Mouse (Mus musculus) cerebellum, postnatal 4 days (tissue): Measurements from ENCODE around the gene Retreg3.

Experiments used
- DNase-seq, 2 experiments: peaks; one replicate each; pipeline ENCODE4 v3.0.0; 2022; ENCODE audit warnings: low spot score in 2 of 2, mixed read lengths in 1 of 2

Retreg3 gene

DNA sequence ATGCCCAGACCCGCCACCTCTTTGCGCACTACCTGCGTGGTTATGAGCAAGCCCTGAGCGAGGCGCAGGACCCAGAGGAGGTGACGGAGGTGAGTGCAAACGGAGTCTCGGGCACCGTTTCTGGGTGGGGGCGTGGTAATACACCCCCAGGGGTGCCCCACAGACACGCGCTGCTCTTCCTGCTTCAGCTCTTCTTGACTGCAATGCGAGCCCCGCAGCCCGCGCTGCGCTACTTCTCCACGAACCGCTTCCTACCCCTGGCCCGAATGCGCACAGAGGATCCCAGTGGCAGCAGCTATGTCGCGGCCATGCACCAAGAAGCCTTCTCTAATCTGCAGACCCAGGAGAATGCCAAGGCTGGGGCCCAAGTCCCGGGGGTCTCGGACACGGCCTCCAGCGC is 39.9 kb downstream of the Retreg3 start:
- no peak for DNase-seq

DNA sequence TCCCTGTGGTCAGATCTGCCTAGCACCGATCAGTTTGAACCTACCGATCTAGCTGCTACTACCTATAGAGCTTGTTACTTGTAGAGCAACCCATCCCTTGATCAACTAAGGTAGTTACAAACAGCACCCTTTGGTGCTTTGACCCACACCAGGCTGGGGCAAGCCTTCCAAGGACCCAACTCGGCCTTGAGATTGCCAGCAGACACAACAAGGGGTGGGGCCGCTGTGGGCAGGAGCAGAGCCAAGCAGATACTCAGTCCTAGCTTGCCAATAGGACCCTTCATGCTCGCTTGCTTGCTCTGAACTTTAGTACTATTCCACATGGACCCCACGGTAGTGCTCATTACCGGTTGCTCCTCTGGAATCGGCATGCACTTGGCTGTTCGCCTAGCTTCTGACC is 41.6 kb downstream of the Retreg3 start, which contains the start of gene Hsd17b1:
Gene Hsd17b1 (plus strand): TSS at position 291 of the 400 bp plus-strand sequence.
- DNase-seq: no peak

DNA sequence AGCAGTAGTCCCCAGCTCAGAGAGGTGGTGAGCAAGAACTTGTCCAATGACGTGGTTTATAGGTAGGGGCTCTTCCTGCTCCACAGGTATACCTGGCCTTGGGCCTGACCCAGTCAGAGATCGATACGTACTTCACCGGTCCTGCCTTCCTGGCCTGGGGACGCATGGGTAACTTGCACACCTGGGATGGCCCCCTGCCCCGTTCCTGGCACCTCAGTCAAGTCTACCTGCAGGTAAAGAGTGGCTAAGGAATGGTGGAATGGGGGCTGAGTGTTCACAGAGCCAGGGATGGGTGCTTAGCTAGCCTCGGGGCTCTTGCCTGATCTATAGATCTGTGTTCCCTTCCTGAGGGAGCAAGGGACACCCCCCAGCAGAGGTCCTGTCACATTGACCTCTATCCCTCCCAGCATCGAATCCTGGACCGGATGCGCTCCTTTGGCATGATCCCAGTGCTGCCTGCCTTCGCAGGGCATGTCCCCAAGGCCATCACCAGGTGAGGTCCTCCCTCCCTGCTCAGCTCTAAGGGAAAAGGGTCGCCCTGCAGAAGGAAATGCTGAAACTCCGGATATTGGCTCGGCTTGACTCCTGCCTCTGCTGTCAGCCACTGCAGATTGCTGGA is 47.8 kb downstream of the Retreg3 start:
- no peak for DNase-seq

DNA sequence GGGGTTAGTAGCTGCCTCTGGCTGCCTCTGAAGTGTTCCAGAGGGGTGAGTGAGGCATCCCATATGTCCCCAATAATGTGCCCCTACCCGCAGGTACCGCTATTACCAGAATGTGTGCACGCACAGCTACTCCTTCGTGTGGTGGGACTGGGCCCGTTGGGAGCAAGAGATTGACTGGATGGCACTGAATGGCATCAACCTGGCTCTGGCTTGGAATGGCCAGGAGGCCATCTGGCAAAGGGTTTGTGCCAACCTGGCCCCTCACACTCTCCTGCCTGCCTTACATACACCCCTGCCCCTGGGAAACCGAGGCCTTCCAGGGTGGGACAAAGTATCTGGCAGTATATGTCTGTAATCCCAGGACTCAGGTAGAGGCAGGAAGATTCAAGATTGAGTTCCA is 48.7 kb downstream of the Retreg3 start:
- no peak for DNase-seq

DNA sequence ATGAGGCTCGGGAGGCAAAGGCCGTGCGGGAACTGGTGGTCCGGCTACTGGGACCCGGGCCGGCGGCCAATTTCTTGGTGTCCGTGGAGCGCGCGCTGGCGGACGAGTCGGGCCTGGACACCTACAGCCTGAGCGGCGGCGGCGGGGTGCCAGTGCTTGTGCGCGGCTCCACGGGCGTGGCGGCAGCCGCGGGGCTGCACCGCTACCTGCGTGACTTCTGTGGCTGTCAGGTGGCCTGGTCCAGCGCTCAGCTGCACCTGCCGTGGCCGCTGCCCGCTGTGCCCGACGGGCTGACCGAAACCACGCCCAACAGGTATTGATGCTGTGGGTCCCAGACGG is 49.5 kb downstream of the Retreg3 start:
- DNase-seq: no peak

DNA sequence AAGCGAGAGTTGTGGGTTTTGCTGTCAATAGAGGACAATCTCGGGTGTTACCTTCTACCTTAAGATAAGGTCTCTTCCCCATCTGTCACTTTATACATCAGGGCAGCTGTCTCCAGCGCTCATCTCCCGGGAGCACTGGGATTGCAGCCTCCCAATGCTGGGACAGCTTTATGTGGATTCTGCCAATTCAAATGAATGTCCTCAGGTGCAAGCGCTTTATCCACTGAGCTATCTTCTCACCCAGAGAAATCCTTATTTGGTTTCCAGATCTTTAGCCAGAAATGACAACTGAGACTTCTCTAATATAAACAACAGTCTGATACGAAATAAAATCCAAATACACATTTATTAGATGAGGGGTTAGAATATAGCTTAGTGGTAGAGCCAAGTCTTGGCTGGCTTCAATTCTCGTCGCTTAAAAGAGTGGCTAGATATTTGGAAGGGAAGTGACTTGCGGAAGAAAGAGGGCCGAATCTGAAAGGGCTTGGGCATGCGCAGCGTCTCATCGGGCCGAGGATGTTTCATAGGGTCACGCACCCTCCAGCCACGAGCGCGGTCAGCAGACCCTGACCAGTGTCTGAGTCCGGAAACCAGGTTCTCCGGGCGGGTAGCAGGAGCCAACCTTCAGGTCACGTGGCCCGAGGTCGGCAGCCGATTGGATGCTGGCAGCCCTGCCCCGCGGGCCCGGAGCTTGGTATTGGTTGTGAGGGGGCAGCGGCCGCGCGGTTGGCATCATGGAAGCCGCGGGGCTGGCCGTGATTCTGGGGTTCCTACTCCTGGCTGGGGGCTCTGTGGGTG is 50.1 kb downstream of the Retreg3 start, which contains the start of gene Naglu:
Gene Naglu (plus strand): TSS at position 622 of the 798 bp plus-strand sequence.
- DNase-seq: peak; percentile 91 to 96

DNA sequence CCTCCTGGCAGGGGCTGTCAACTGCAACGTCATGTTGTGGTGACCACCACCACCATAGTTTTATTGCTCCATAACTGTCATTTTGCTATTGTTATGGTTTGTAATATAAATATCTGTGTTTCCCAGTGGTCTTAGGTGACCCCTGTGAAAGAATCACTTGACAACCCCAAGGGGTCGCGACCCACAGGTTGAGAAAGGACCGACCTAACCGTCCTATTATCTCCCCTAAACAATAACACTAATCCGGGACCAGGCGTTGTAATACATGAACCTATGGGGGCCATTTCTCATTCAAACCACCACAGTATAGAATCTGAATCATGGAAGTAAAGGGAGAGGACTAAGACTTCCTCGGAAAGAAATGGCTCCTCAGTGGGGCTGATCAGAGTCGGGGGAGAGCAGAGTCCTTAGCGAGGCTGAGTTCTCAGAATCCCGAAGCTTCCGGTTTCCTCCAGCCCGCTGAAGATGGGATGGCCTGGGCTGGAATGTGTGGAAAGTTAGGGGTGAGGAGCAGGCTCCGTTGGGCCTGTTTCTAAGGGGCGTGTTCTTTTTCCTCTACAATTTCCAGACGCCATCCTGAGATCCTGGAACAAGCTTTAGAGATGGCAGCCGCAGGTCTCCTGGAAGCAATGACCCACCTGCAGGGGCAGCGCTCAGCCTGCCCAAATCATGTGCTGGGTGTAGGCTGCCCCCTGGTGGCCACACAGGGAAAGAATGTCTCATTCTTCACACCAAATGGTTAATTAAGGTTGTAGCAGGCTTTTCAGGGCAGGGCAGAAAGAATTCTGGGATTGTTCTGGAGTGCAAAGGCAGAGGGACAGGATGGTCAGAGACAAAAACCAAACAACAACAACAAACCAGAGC is 52.9 kb downstream of the Retreg3 start:
- peak; percentile 72 to 88 for DNase-seq

DNA sequence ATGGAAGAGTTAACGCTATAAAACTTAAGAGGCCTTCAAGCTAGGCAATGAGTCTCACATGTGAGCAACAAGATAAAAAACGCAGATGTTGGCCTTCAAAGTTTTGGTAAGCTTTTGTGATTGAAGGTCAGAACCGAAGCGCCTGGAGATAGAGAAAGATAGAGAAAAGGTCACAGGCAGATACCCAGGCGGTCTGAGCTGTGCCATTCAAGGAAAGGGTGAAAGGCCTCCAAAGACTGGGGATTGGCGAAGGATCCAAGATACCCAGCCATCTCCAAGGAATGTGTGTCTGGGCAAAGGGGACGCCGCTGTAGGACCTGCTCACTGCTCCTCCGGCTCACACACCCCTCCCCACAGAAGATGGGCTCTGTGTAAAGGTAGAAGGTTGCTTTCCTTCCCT is 54.7 kb downstream of the Retreg3 start:
- no peak for DNase-seq

DNA sequence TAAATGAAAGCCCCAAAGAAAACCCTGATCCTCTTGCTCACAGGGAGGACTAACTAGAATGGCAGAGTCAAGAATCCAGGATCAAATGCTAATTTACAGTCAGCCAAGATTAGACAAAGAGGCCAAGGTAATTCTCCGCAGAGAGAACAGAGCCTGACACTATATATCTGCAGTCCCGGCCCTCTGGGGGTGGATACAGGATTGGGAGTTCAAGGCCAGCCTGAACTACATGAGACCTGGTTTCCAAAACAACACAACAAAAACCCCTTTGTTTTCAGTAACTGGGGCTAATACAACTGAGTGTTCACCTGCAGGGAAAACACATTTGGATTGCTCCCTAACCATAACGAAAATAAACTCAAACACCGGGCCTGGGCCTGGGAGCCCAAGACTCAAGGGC is 55.2 kb downstream of the Retreg3 start:
- DNase-seq: no peak

DNA sequence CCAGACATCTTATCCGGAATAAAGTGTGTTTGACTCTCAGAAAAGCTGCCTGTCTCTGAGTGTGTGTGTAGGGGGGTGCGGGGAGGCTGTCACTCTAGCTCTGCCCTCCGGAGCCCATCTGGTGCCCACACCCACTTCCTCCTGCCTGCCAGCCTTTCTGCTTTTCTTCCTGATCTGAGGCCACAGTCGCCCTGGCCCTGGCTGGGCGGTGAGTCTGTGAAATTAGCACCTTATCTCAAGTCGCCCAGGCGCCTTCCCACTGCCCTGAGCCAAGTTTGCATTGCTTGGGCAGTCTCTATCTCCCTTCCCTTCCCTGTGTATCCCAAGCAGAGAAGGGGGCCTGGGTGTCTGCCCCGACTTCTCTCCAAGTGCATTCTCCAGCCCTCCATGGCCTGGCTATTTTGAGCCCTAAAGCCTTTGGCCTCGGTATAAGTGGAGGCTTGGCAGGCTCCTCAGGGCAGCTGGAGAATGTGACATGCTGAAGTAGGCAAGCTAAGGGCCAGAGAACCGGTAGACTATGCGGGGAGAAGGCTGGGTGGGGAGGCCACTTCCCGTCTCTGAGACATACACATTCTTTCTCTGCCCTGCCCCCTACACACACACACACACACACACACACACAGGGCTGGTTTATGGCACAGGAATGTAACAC is 55.9 kb downstream of the Retreg3 start:
- DNase-seq: peak in 1 of 2 experiments; percentile 42

DNA sequence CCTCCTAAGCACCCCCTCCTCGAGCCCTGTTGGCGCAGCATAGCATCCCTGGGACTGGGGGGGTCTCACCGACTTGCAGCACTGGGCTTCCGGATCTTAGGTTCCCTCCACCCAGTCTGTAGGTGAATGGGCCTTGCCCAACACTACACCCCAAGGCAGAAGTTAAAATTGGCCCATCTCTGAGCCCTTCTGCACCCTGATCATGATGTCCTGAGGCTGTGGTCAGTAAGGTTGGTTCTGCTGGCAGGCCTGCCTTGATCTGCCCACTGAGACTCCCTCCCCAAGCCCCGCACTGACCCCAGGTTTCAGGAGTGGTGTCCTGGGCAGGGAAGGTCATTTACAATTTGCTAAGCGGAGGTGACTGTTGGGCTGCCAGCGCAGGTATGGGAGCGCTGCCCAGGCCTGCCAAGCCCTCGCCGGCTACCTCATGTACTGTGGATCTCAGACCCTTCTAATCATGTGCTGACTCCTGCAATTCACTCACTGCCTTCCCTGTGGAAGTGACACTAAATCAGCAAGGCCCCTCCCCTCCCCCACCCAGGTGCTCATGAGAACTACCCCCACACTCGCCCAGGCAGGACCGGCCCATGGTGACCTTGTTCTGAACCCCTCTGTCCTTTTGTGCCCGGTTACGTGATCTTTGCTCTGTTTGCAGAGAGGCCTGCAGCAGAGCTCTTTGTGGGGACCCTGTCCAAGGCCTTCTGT is 56.6 kb downstream of the Retreg3 start:
- no peak for DNase-seq

DNA sequence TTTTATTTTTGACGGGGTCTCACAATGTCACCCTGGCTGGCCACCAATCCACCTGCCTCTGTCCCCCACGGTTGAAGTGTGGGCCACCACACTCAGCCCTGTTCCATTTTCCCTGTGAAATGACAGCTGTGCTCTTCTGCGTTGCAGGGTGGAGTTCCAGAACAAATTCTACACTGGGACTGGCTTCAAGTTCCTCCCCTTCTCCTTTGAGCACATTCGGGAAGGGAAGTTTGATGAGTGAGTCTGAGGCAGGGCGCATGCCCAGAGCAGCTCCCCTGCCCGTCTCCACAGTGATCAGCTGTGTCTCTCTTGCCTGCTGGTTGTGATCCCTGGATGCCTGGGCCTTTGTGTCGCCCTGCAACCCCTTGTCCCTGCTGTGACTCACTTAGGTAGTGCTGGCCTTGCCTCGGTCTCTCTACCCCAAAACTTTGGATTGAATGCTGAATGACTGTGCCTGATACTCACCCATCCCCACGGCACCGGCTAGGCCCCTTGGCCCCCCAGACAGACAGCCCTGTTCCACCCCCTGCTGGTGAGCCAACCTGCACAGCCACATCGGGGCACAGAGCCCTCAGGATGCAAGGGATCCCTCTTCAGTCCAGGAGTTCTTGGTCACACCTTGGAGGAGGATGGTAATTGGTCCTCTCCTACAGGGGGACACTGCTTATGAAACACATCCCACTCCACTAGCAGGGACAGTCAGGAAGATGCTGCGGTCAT is 57.4 kb downstream of the Retreg3 start:
- no peak for DNase-seq

DNA sequence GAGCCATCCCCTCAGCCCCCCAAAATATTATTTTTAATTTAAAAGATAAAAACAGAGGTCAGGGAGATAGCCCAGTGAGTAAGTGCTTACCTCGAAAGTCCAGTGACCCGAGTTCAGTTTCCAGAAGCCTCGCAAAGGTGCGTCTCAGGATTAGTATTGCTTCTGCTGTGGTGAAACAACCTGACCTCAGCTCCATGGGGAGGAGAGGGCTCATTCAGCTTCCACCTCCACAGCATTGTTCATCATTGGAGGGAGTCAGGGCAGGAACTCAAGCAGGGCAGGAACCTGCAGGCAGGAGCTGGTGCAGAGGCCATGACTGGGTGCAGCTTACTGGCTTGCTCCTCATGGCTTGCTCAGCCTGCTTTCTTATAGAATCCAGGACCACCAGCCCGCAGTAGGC is 58.6 kb downstream of the Retreg3 start:
- no peak for DNase-seq

DNA sequence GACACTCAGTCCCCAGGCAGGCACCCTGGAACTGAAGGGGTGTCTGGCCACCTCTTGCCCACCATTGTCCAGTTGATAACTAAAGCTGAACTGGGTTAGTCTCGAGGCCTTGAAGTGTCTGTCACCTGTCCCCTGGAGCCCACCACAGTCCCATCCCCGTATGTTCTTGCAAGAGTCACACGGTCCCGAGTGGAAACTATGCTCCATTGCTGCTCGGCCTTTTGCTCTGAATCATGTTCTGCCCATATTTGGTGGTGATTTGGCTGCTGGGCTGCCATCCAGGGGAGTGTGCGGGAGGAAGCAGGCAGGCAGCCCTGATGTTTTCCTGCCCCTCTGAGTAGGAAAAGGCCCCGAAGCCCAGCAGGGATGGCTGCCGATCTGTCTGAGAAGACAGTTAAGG is 59.6 kb downstream of the Retreg3 start:
- DNase-seq: no peak

DNA sequence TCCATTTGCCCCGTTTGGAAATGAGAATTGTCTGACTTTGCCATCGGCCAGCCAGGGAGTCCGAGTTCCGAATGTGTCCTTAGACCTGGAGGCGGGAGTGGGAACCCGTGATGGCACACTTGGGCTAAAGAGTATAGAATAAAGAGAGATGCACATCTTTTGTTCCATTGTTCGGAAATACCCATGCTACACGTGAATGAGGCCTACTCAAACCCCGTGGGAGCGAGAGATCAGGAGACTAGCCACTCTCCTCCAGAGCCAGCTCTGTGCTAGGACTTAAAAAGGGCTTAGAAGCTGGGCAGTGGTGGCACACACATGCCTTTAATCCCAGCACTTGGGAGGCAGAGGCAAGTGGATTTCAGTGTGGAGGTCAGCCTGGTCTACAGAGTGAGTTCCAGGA is 60.2 kb downstream of the Retreg3 start:
- DNase-seq: no peak

DNA sequence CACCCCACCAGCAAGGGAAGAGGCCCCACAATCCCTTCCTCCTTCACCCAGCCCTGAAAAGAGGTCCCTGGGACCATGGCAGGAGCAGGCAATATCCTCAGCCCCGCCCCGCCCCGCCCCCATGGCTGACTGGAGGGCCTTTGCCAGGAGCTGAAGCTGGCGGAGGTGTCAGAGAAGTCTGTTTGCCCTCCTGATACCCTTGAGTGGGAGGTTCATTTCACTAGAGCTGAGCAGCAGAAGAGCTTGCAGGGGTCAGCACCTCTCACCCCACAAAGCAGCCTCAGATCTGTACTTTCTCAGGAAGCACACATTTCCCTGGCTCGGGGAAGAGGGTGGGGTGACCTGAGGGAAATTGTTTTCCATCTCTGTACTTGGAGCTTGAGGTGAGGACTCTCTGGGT is 61.0 kb downstream of the Retreg3 start:
- DNase-seq: no peak

DNA sequence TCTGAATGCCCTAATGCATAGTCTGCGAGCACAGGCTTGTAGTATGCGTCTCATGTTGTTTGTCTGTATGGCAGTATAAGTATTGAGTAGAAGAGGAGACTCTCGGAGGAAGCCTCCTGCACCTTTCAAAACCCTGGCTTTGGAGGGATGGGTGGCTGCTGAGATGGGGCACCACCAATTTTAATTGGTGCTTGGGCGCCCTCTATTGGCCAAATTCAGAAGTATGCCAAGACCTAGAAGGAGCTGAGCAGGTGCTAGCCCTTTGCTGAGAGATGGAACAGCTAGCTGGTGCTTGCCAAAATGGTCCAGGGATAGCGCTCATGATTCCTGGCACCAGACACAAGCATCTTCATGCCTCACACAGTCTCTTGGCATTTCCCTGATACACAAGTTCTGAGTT is 61.8 kb downstream of the Retreg3 start:
- peak; percentile 62 to 90 for DNase-seq

DNA sequence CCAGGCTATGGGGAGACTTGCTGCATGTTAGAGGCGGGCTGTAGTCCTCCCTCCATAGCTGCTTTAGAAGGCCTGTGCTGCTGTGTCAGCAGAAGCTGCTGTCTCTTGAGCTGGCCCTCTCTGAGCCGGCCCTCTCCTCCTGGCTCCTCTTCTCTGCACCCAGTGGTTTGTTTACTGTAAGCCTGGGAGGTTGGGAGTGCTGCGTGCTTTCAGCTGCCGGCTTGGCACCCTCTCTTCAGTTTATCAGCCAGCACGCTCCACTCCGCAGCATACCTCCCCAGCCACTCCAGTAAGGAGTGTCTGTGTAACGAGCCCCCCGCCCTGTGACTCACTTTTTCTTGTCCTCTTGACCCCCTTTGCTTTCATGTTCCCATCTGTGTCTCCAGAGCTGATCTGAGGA is 62.8 kb downstream of the Retreg3 start:
- DNase-seq: no peak

DNA sequence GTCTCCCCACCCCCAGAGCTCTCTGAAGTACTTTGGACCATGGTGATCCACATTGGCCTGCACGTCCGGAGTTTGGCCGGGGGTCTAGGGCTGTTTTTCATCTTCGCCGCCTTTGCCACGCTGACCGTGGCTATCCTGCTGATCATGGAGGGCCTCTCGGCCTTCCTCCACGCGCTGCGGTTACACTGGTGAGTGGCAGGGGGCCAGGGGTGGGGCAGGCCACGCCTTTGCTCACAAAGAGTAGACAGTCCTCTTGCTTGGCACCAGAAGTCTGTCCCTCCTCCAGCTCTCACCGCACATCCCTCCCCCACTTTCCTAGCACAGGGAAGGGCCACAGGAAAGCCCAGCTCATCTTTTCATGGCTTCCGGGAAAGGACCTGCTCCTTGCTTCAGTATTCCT is 64.3 kb downstream of the Retreg3 start:
- no peak for DNase-seq

DNA sequence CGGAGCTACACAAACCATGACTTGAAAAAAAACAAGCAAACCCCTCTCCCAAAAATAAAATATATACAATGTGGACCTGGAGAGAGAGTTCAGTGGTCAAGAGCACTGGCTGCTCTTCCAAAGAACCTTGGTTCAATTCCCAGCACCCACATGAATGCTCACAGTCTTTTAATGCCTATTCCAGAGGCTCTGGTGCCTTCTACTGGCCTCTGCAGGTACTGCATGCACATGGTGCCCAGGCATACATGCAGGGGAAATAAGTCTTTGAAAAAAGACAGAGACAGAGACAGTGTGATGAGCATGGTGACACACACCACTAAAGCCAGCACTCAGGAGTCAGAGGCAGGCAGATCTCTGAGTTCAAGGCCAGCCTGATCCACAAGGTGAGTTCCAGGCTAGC is 65.7 kb downstream of the Retreg3 start:
- DNase-seq: no peak
